Mouse (Mus musculus) gastrocnemius, adult 8-10 months (tissue): ENCODE measurements around the gene Rpsa. TPM values are rescaled to one million over a fixed set of nuclear protein-coding genes. Genes with fewer than 3 reads are reported as not detected.

ENCODE experiments used
- DNase-seq, 2 experiments: peaks; one replicate each; pipeline ENCODE4 v3.0.0; 2022; ENCODE audit warnings: low spot score in 2 of 2
- total RNA-seq, 4 experiments: library from RNA; stranded (reverse); gene quantifications; 2 replicates each; pipeline ENCODE4 v1.2.4; 2022

The Rpsa gene
- total RNA-seq, 4 experiments from 2014 or later = 426 to 569 (median 499) TPM

- no peak for DNase-seq
Observed at GRCm38 (mm10) chr9:120167826-120168225, 40.3 kb downstream of the Rpsa start.

DNA sequence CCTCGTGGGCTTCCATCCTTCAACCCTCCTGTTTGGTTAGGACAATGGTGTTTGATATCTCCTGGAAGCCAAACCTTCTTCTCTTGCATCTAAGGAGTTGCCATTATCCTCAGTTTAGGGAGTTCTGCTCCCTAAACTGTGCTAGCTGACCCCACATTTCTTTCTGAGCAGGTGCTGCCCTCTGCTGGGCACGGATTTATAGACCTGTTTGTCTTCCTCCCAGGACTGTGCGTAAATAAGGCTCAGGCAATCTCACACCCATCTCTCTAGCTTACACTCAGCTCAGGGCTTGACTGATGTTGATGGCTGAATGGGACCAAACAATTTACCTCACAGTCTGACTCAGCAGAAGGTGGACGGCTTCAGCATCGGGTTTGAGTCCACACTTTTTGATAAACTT, 43.8 kb downstream of the Rpsa start:
- no peak for DNase-seq

DNA sequence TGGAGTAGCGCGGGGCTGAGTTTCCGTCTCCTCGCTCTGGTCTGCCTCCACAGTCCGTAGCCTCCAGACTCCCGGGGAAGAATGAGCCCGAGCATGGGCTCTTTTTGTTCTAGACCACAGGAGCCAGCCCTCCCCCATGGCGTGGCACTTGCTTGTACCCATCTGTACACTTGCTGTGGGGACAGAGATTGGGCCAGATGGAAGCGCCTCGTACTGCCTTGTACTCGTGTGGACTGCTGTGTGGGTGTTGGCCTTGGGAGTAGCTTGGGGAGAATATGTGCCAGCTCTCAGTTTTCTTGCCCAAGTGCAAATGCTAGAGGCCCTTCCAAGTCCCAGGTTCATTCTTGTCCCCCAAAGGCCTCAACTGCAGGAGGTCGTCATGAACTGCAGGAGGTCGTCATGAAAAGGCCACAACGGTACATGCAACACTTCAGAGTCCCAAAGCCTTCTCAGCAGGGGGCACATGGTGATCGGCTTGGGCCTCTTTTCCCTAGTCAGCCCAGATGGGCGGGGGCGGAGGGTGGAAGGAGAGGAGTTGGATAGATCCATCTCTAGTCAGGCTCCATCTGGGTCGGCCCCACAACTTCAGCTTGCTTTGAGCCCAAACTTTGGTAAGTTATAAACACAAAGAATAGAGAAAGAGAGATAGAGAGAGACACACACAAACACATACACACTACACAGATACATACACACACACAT, 47.1 kb downstream of the Rpsa start:
- DNase-seq = no peak

DNA sequence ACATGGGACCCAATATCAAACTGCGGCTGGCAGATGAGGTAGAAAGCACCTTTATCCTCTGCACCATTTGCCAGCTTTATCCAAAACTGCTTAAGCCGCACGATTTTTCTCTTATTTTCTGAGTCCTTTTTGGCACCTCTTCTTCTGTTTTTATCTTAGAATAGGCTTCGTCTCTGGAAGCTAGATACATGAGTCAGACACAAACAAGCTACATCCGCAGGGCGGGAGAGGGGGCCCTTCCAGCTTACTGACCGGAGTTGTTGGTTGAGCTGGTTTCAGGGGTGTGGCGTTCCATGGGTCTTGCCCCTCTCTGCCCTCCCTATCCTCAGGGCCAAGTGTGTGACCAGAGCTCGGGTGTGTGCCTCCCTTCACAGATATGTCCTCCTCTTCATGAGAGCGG, 51.3 kb downstream of the Rpsa start:
- DNase-seq = no peak

Other genes with a start within 250 kb of the Rpsa start
- 10 to 100 TPM in 2 of 4 experiments, 1 to 10 TPM in 2; 9.1 to 10.6 (median 9.8) TPM for gene Wdr48, start 232.8 kb upstream of the Rpsa start, total RNA-seq
- gene Gorasp1, start 190.1 kb upstream of the Rpsa start, total RNA-seq = 10 to 100 TPM; 21.7 to 25.8 (median 24.7) TPM
- gene Ttc21a, start 190.1 kb upstream of the Rpsa start, total RNA-seq = not detected
- gene Csrnp1, start 143.0 kb upstream of the Rpsa start, total RNA-seq = 10 to 100 TPM in 1 of 4 experiments, 1 to 10 TPM in 3; 3.6 to 10.2 (median 5.9) TPM
- gene Xirp1, start 104.1 kb upstream of the Rpsa start, total RNA-seq = 100 to 1,000 TPM in 2 of 4 experiments, 10 to 100 TPM in 2; 68.7 to 171 (median 104) TPM
- gene Cx3cr1, start 57.8 kb upstream of the Rpsa start, total RNA-seq = under 1 TPM in 2 of 4 experiments, not detected in 2; 0.11 to 0.24 TPM
- gene Ccr8, start 35.6 kb upstream of the Rpsa start, total RNA-seq = not detected
- 10 to 100 TPM in 2 of 4 experiments, 1 to 10 TPM in 2; 8.7 to 13.2 (median 9.8) TPM for gene Slc25a38, start 17.3 kb upstream of the Rpsa start, total RNA-seq
- gene Mobp, start 22.0 kb downstream of the Rpsa start, total RNA-seq = not detected
- gene Myrip, start 173.8 kb downstream of the Rpsa start, total RNA-seq = 1 to 10 TPM in 2 of 4 experiments, under 1 TPM in 2; 0.63 to 2.1 (median 1.1) TPM